Mouse (Mus musculus): ENCODE results near the gene Mtmr1.

- no peak for TF ChIP-seq CTCF (conservative IDR thresholded peaks at IDR 0.05; ENCODE audit: low read length)
- TF ChIP-seq NANOG (IDR thresholded peaks at IDR 0.05; ENCODE audit: borderline replicate concordance, low read length) = no peak
- no peak for TF ChIP-seq POU5F1 (IDR thresholded peaks at IDR 0.05; ENCODE audit: borderline replicate concordance, low read length)
Observed at GRCm38 (mm10) chrX:71413616-71414015, 49.1 kb downstream of the Mtmr1 start.

Measured in E14TG2a.4 (cell line).